Mouse (Mus musculus) telencephalon, adult 2 months (tissue): ENCODE results near the gene Aph1a.
"Not testable (repeated sequence)": the region's sequence is repeated elsewhere in the genome, so short reads cannot be mapped to it uniquely, and the experiment has no call there.

Experiments
- DNase-seq: peaks from one replicate; pipeline ENCODE4 v3.0.0-alpha.2; 2011; ENCODE audit warnings: low read depth, low spot score

Gene Aph1a

DNA sequence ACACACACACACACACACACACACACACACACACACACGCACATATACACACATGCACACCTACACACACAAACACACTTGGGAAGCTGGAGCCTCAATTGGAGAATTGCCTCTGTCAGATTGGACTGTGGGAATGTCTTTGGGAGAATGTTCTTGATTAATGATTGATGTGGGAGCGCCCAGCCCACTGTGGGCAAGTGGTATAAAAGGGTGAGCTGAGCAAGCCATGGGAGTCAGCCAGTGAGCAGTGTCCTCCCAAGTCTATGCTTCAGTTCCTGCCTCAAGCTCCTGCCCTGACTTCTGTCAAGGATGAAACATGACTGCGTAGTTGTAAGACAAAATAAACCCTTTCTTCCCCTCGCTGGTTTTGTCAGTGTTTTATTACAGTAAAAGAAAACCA, 6.2 kb upstream of the Aph1a start:
- no peak for DNase-seq

DNA sequence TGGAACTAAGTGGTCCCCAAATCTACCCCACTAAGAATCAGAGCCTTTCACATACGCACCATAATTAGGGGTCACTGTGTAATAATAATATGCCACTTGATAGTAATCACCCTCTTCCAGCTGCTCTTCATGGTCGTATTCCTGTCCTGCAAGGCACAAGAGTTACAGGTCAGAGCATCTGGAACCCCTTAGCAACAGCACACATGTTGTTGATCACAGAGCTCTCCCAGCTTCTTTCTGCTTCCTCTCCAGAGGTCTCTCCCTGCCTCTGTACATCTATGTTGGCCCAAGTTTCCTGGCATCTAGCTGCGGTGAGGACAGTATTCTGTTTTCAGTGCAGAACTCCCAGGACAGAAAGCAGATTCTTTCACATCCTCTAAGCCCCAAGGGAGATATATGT, 4.1 kb upstream of the Aph1a start:
- no peak for DNase-seq

DNA sequence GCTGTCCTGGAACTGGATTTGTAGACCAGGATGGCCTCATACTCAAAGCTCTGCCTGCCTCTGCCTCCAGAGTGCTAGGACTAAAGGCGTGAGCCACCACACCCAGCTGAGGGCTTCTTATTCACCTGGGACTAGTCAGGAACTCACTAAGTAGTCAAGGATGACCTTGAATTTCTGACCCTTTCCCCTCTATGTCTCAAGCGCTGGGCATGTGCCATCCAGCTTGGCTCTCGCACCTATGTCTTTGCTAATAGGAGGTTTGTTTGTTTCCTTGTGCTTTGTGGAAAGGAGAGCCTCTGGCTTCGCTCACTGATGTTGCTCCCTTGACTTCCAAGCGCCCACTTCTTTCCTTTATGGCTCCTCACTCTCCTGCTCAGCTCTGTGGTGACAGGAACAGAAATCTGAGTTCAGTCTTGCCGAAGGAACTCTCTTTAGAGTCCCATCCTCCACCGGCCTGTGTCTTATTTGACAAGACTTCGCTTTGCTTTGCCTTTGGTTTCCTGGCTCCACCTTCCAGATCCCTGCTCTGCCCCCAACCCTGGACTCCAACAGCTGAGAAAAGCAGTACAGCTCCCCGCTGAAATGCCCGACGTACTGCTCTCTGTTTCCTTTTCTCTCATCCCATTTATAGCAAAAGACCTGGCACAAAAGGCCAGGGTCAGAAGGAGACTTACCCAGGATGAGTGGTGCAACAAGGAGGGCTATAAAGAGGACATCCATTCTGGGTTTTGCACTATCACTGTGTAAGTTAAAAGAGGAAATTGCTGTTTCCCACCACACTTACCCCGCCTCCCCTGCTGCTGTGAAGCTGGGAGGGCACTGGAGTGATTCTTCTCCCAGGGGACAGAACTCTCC, 2.3 kb upstream of the Aph1a start, which contains the start of gene BC028528:
BC028528 (minus strand) TSS at position 795 of the 855 bp plus-strand sequence.
- no peak for DNase-seq

DNA sequence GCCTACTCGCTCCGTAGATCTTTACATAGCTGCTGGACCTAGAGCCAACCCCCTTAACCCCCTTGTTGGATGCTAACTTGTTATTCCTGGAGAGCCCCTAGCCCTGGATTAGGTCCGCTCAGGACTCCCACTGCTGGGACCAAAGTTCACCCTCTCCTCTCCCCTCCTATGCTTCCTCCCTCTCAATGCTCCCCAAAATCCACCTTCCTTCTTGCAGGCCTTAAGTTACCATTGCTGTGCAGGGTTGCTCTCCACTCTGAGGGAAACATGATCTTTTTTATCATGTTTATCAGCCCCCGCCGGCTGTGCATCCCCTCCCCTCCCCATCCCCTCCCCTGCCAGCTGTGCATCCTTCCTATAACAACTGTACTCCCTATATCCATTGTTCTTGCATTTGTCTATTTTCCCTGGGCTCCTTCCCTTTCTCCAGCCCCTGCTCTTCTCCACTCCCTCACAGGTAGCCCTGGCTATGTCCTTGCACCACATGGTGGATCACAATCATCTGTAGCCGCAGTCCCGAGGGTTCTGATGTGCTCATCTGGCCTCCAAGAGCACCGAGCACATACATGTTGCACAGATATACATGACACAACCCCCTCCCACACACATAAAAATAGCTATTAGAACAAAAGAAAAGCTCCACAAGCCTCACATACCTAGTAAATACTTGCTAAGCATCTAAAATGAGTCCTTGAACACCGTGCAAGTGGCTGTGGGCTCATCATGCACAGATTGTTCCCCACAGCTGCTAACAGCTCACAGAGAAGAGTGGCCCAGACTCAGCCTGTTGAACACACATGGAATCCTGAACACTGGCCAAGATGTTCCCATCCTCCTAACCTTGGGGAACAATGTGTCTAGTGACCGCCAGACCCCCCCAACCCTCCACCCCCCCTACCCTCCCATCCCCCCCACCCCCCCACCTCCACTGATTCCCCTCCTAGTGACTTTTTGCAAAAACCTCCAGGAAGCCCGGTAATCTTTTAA, 1.4 kb upstream of the Aph1a start:
- DNase-seq, result no peak

DNA sequence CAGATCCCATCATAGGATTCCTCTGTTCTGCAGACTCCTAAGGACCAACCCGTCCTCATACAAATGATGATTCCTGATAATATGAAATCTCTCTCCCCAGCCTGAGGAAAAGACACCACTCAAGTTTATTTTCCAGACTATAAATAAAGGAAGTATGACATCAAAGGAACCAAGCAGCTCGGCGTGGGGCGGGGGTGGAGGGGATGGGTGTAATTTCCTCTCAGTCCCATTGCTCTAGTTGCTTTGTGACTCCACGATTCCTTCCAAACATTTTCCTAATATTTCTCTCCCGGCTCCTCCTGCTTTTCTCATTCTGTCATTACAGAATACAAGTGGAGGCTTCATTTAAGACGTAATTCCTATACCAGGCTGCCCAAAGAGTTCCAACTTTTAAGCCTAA, 643 bp upstream of the Aph1a start:
- DNase-seq, result no peak

DNA sequence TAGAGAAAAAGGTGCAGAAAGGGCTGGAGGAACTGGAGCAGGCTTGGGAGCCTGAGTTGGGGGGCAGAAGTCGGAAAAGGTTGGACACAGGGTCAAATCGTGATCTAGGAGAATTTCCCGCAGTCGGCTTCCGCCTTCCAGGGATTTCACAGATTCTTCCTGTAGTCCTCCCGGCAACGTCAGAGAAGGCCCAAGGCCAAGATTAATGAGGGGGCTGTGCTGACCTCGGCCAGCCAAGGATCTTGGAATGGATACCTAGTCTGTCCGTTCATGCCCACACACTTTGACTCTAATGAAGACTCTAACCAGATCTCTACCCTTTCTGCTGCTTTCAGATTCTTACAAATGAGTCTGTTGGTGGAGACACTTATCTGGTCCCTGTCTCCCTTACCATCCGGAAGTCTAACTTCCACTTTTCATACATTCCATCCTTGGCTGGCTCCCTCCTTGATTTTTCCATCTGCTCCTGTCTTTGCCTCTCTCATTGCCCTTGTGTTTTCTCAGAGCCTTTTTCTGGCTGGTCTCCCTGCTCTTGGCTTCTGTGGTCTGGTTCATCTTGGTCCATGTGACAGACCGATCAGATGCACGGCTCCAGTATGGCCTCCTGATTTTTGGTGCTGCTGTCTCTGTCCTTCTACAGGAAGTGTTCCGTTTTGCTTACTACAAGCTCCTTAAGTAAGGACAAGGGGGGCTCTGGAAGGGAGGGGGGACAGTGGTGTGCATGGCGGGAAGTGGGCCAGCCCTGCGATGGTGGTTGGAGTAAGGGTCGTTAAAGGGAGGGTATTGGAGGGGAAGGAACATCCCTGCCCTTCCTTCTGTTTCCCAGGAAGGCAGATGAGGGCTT, 770 bp downstream of the Aph1a start:
- DNase-seq, result no peak

DNA sequence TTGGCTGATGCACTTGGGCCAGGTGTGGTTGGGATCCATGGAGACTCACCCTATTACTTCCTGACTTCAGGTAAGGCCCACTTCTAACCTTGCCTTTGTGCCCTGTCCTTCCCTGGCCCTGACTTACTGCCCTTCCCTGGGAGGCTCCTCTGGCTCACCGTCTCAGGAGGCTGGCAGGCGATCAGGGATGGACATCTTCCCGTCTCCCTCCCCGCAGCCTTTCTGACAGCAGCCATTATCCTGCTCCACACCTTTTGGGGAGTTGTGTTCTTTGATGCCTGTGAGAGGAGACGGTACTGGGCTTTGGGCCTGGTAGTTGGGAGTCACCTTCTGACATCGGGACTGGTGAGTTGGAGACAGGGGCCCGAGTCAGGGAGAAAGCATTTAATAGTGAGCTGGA, 1.7 kb downstream of the Aph1a start:
- DNase-seq, result not testable (repeated sequence)

DNA sequence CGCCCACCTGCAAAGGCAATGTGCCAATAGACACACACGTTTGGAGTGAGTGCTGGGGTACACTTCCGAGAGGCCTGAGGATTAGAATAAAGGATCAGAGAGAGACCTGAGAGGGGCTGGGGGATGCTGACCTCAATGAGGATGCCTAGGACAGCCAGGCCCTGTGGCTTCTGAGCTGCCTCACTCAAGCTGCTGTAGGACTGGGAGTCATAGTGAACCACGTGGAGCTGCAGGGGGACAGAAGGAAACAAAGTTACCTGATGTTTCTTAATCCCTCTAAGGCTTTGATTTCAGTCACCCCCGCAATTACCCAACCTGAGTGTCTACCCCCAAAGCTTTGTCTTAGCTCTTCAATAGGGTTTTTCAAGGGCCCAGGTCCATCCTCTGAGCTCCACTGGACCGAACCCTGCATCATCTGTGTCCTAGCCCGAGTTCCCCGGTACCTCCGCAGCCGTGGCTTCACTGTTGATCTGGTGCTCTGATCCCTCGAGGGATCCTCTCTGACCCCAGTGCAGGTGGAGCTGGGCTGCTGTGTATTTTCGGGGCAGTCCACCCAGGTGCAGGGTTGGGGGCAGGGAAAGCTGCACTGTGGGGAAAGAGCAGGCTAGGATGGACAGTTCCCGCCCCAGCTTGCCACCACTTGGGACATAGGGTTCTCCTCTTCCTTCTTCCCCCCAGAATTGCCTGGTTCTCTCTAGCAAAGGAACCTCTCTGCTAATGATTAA, 6.2 kb downstream of the Aph1a start:
- no peak for DNase-seq

DNA sequence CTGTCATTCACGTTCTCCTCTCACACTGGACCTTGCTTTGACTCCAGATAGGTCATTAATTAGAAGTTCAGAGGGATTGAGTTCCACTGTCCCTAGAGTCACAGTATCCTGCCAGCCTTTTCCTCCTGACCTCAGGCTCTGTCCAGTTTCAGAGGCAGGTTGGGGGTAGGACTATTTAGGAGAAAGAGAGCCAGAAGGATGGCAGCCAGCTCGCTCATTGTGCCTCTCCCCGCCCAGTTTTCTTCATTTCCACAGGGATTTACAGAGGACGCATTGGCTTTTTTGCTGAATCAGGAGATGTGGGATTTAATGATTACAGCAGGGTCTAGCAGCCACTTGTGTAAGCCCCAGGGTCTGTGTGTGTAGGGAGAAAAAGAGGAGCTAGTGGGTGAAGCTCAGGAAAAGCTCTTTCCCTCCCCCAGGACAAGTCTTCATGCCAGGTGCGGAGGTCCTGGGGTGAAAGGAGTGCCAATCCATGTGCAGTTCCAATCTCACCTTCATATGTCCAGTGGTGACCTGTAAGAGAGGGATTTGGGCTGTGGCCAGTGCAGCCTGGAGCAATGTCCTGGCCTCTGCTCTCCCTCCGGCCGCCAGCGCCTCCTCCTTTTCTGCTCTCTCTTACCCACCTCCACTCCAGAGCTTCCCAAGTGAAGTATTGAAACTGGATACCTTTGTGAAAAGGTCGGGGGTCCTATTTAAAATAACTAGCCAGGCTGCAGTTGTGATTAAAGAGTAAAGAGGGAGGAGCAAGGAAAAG, 8.0 kb downstream of the Aph1a start:
- no peak for DNase-seq

DNA sequence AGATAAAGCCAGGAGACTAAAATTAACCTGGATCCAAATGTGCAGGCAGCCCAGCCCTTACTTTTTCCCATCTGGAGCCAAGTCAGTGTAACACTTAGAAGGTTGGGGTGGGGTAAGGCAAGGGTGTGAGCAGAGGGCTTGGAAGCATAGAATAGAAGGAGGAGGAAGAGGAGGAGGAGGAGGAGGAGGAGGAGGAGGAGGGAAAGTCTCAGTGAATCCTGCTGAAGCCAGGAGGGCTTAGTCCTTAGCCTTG, 8.5 kb downstream of the Aph1a start:
- DNase-seq, result no peak

DNA sequence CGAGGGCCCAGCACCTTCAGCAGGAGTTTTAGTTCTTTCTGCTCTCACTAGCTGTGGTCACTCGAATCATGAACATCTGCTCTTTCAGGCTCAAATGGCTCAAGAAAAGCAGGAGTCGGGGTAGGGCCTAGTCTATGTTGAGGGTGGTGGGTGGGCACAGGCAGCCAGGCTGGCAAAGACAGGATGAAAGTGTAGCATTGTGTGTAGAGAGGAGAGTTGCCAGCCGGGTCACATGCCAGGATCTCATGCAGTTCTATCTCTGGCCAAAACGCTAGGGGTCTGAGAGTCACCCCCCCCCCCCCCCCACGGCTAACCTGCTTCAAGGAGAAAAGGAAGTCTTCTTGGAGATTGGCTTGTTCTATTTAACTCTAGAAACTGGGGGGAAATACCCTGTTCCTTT, 8.9 kb downstream of the Aph1a start:
- no peak for DNase-seq

DNA sequence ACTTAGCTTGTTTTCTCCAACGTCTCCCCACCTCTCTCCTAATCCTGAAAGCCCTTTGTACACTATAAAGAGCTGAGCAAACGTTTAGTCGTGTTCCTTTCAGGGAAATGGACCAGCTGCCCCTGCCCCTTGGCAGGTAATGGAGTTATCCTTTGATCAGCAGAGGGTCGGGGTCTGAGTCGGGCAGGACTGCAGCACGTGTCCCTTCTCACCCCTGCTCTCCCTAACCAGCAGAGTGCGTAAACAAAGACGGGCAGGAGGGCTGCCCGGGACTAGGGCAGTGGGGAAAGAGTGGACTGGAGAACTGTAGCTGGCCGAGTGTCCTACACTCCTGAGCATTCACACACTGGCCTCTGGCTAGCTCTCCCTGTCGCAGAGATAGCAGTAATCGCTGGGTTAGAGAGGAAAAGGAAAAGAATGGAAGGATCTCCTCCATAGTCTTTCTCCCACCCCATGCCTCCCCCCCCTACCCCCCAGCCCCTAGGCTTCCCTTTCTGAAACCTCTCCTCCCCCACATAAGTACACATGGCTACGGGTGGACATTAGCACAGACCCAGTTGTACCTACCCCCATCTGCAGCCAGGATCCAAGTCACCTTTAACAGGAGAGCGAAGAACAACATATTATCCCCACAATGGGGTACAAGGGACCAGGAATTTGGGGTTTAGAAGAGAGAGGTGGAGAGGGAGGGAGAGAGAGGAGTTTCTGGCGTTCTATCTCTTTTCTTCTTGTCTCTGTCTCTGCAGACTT, 10.2 kb downstream of the Aph1a start:
- no peak for DNase-seq

DNA sequence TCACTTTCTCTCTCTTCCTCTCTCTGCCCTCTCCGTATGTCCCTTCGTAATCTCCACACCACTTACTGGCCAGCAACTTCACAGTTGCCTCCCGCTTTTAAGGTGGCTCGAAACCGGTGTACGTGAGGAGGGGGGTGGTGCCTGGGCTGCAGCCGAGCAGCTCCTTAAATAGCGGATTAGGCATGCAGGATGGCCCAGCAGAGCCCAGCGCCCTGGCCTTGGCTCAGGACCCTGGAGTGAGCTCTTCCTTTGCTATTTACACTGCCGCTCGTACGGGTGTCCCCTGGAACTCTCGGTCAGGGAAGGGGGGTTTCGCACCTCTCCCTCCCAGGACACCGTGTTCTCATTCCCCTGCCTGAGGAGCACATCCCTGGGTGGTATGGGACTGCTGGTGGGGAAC, 10.8 kb downstream of the Aph1a start, which contains the start of gene Car14:
Car14 (minus strand) TSS at position 124 of the 400 bp plus-strand sequence.
- no peak for DNase-seq

DNA sequence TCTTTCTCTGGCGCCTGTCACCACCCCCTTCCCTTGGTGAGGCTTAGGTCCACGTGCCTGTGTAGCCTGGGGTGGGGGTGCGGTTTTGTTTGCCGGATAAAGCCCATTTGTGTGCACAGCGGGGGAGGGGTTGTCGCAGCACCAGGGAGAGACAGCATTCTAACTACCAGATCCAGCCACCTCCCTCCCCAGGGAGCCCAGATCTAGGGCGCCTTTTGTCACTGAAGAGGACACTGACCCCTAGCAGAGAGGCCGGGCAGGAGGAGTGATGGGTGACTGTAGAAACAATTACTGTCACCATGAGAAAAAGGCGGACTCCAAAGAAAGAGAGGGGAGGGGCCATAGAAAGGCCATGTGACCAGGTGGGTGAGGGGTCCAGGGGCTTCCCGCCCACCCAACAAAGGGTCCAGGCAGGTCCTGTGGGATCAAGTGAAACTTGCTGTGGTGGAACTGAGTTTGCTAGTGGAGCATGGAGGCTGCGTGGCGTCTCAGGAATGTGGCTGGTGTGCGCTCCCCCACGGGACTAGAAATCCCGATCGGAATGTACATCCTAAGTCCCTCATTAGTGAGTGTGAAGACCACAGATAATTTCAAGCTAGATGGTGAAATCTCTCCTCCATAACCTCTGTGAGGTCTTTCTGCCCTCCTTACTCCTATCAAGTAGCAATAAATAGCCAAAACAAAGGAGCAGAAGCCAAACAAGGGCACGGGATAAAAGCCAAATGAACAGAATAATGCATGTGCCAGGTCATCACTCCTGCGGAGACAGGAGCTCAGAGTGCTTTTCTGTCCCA, 11.6 kb downstream of the Aph1a start:
- no peak for DNase-seq

DNA sequence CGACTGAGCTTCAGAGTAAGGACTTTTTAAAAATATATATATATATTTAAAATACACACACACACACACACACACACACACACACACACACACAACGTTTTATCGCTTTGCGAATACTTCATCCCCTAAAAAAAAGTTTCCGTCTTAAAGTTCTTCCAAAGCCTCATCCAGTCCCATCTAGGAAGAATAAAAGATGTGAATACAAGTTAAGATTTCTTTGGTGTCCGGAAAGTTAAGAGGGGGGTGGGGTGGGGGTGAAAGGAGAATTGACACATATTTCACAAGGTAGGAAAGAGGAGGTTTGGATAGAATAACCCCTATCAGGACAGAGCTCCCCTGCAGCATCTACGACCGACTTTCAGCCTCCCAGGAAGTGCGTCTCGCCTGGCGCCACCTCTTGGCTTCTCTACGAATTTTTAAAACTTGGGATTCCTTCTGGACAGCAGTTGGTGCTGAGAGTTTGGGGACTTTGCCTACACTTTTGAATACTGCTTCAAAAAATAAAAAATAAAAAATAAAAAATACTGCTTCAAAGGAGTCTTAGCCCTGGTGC, 12.2 kb downstream of the Aph1a start:
- no peak for DNase-seq

DNA sequence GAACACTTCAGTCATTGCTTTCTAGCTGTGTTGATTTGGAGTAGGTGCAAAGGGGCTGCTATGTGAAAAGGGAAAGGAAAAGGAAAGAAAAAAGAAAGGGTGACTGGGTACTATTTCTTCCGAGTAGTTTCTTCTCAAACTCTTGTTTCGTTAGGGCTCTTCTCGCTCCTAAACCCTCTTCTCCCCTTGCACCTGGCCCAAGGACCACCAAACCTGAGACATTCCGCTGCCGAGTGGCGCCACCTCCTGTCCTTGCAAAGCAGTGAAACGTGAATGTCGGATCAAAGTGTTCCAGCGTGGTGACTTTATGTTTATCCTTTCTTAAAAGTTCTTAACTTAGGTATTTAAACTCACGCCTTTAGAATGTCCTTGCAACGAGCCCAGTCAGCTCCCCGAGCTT, 13.1 kb downstream of the Aph1a start:
- no peak for DNase-seq

DNA sequence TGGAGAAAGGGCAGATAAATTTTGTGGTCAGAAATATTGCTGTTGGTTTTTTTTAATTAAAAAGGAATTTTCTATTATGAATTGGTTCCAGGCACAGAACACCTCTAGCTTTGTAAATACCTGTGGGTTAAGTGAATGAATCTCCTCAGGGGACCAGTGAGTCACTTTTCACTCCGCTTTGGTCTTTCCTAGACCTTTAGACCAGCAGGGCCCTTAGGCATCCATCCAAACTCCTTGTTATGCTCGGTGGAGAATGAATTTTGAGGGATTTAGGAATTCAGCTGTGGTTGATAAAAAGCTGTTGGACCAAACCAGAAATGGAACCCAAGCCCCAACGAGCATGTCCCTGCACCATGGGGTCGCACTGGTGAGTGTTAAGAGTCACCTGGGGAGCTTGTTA, 13.8 kb downstream of the Aph1a start:
- no peak for DNase-seq

DNA sequence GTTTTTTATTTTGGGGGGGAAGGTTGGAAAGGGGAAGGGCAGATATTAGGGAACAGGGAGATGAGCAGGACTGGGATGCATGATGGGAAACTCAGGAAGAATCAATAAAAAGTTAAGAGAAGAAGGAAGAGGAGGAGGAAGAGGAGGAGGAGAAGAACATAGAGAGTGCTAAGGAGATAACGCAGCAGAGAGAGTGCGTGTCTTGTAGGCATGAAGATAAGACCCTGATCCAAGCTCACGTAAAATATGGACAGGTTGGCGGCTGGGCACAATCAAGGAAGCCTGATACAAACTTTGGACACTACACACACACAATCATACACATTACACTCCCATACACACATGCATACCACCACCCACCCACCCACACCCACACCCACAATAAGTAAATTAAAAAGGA, 20.9 kb downstream of the Aph1a start:
- DNase-seq, result no peak

DNA sequence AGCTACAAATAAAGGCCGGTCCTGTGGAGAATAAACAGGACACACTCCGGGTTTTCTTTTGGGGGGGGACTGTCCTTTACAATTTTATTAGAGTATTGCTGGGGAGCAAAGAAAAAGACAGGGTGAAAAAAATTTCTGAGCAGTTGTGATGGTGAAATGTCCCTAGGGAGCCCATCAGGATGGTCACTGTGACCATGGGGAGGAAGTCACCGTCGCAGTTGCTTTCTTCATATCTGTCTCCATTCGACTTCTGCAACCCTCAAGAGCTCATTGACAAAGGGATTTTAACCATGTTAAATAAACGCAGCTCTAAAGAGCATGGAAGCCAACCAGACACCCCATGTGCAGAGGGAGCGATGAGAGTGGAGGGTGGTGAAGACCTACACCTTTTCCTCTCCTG, 23.0 kb downstream of the Aph1a start:
- no peak for DNase-seq
